Mouse (Mus musculus): ENCODE measurements around the gene 9130019O22Rik. TPM values are rescaled to one million over a fixed set of nuclear protein-coding genes. Genes with fewer than 3 reads are reported as not detected.
"Not testable (repeated sequence)": the region's sequence is repeated elsewhere in the genome, so short reads cannot be mapped to it uniquely, and the experiment has no call there.

Gene 9130019O22Rik
- total and polyA plus RNA-seq, 2 experiments from 2014 or later: 1.3 to 4.6 TPM

GRCm38 (mm10) chr7:127378310-127378921 is 8.6 kb downstream of the 9130019O22Rik start:
- H3K4me3 ChIP-seq (ENCODE audit: low read depth, low read length): no peak overlapping the region
- peaks cover 4% of the 10 kb centered on the region; the same call in 1 of the 2 replicates for H3K36me3 ChIP-seq (ENCODE audit: insufficient read depth)
- TF ChIP-seq CTCF (IDR thresholded peaks at IDR 0.05; ENCODE audit: low read depth): no peak
- H3K27me3 ChIP-seq (ENCODE audit: insufficient read depth, low read length): no peaks in the 10 kb centered on the region
- no peak overlapping the region for H3K9ac ChIP-seq
- 83% methylated on average over 6 of the region's 6 CpGs for WGBS
- ATAC-seq (no peak), DNase-seq (no peak)
- H3K27ac ChIP-seq (ENCODE audit: low read depth, low read length): no peak overlapping the region
- H3K4me2 ChIP-seq (ENCODE audit: low read depth): no peak overlapping the region
- H3K9me3 ChIP-seq (ENCODE audit: low read length): no peaks in the 10 kb centered on the region
- H3K4me1 ChIP-seq (ENCODE audit: insufficient read depth): no peaks in the 10 kb centered on the region

GRCm38 (mm10) chr7:127375271-127376245 is 11.4 kb downstream of the 9130019O22Rik start, which contains the start of gene Zfp747:
Zfp747 (minus strand) TSS chr7:127376050.
- not testable (repeated sequence) for H3K4me1 ChIP-seq (ENCODE audit: insufficient read depth); H3K9me3 ChIP-seq (ENCODE audit: low read length); H3K36me3 ChIP-seq (ENCODE audit: insufficient read depth); H3K27me3 ChIP-seq (ENCODE audit: insufficient read depth, low read length)
- TF ChIP-seq CTCF (IDR thresholded peaks at IDR 0.05; ENCODE audit: low read depth): peak; percentile 84
- peak; percentile 97 for ATAC-seq
- Histone ChIP-seq H3K4me2 (ENCODE audit: low read depth) (peak within 1 kb of the TSS; percentile 81), H3K4me3 (ENCODE audit: low read depth, low read length) (peak within 1 kb of the TSS; percentile 63), H3K27ac (ENCODE audit: low read depth, low read length) (peak within 1 kb of the TSS; percentile 69), H3K9ac (peak within 1 kb of the TSS; percentile 70)
- 3% methylated on average over 48 of the region's 49 CpGs for WGBS
- DNase-seq: peak; percentile 95

- H3K9ac ChIP-seq; H3K4me2 ChIP-seq (ENCODE audit: low read depth); DNase-seq; H3K9me3 ChIP-seq (ENCODE audit: low read length); H3K27me3 ChIP-seq (ENCODE audit: insufficient read depth, low read length); ATAC-seq; H3K36me3 ChIP-seq (ENCODE audit: insufficient read depth); H3K4me1 ChIP-seq (ENCODE audit: insufficient read depth); H3K27ac ChIP-seq (ENCODE audit: low read depth, low read length); H3K4me3 ChIP-seq (ENCODE audit: low read depth, low read length): not testable (repeated sequence)
- WGBS: 85% methylated on average over 3 of the region's 3 CpGs
Observed at GRCm38 (mm10) chr7:127371870-127372269, 15.1 kb downstream of the 9130019O22Rik start.

- no peak for DNase-seq
- WGBS: 89% methylated on average over 2 of the region's 2 CpGs
- TF ChIP-seq CTCF (IDR thresholded peaks at IDR 0.05; ENCODE audit: low read depth): no peak
- Histone ChIP-seq H3K27me3 (ENCODE audit: insufficient read depth, low read length) (no peaks in the 10 kb centered on the region), H3K4me2 (ENCODE audit: low read depth) (no peak overlapping the region), H3K4me3 (ENCODE audit: low read depth, low read length) (no peak overlapping the region), H3K36me3 (ENCODE audit: insufficient read depth) (peaks cover 4% of the 10 kb centered on the region; the same call in 1 of the 2 replicates), H3K27ac (ENCODE audit: low read depth, low read length) (no peak overlapping the region), H3K9me3 (ENCODE audit: low read length) (no peaks in the 10 kb centered on the region), H3K9ac (no peak overlapping the region), H3K4me1 (ENCODE audit: insufficient read depth) (no peaks in the 10 kb centered on the region)
- ATAC-seq: no peak
Observed at GRCm38 (mm10) chr7:127371213-127371612, 15.8 kb downstream of the 9130019O22Rik start.

- Histone ChIP-seq H3K27ac (ENCODE audit: low read depth, low read length) (no peak overlapping the region), H3K27me3 (ENCODE audit: insufficient read depth, low read length) (no peaks in the 10 kb centered on the region), H3K36me3 (ENCODE audit: insufficient read depth) (no peaks in the 10 kb centered on the region), H3K9ac (no peak overlapping the region), H3K4me1 (ENCODE audit: insufficient read depth) (peaks cover 2% of the 10 kb centered on the region; the same call in 1 of the 2 replicates), H3K4me2 (ENCODE audit: low read depth) (no peak overlapping the region), H3K4me3 (ENCODE audit: low read depth, low read length) (no peak overlapping the region), H3K9me3 (ENCODE audit: low read length) (no peaks in the 10 kb centered on the region)
- WGBS: 83% methylated on average over 3 of the region's 3 CpGs
- no peak for DNase-seq
- ATAC-seq: no peak
- no peak for TF ChIP-seq CTCF (IDR thresholded peaks at IDR 0.05; ENCODE audit: low read depth)
Observed at GRCm38 (mm10) chr7:127366249-127366648, 20.7 kb downstream of the 9130019O22Rik start.

DNA sequence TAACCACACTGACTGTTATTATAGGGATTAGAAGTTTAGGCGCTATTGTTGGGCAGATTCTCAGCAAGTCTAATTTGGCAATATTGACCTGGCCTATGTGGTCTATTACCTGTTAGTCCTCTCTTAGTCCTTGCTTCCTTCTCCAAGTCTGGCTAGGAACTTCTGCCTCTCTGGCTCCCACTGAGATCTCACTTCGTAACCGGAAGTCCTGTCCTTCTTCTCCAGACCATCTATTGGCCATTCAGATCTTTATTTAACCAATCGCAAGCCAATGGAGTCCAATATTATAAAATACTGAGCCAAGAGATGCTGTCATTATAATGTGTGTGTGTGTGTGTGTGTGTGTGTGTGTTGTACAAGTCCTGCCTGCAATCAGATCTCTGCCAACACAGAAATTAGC is 22.8 kb downstream of the 9130019O22Rik start:
- no peaks in the 10 kb centered on the region for H3K36me3 ChIP-seq (ENCODE audit: insufficient read depth)
- H3K4me1 ChIP-seq (ENCODE audit: insufficient read depth): peaks cover 2% of the 10 kb centered on the region; the same call in 1 of the 2 replicates
- H3K4me3 ChIP-seq (ENCODE audit: low read depth, low read length): peak overlapping the region; percentile 33
- 34% methylated on average over 4 of the region's 4 CpGs for WGBS
- H3K9ac ChIP-seq: peak overlapping the region; percentile 39
- H3K4me2 ChIP-seq (ENCODE audit: low read depth): peak overlapping the region; percentile 69
- no peaks in the 10 kb centered on the region for H3K9me3 ChIP-seq (ENCODE audit: low read length)
- ATAC-seq (peak; percentile 36), DNase-seq (peak; percentile 56)
- TF ChIP-seq CTCF (IDR thresholded peaks at IDR 0.05; ENCODE audit: low read depth): no peak
- H3K27ac ChIP-seq (ENCODE audit: low read depth, low read length): no peak overlapping the region
- no peaks in the 10 kb centered on the region for H3K27me3 ChIP-seq (ENCODE audit: insufficient read depth, low read length)

All from forebrain, postnatal 0 days (tissue).